Mouse (Mus musculus) cortical plate, adult 2 months (tissue): ENCODE data around the gene Ppil1.

Experiments
- CTCF ChIP-seq: fragments of 200-500 bp; IDR thresholded peaks from 2 replicates; pipeline ENCODE4 v1.5.1; 2011; ENCODE audit warnings: mild to moderate bottlenecking, control low read depth, low read length; ENCODE audit not compliant: insufficient read depth; ENCODE audit errors: extremely low read depth
- POLR2A ChIP-seq: fragments of 200-500 bp; IDR thresholded peaks from 2 replicates; pipeline ENCODE4 v1.6.1; 2011; ENCODE audit warnings: mild to moderate bottlenecking, low read length, control low read depth; ENCODE audit not compliant: insufficient read depth; ENCODE audit errors: extremely low read depth

GRCm38 (mm10) chr17:29256507-29256906 is 7.5 kb downstream of the Ppil1 start:
- TF ChIP-seq POLR2A (no peak), CTCF (no peak)
